Mouse (Mus musculus): ENCODE measurements at regions not wholly inside any gene's neighbourhood (a gene's known extent, or its start where the extent isn't known, plus 50 kb on each side); places are given as distances from the start of the nearest gene placed in this dataset.

DNA sequence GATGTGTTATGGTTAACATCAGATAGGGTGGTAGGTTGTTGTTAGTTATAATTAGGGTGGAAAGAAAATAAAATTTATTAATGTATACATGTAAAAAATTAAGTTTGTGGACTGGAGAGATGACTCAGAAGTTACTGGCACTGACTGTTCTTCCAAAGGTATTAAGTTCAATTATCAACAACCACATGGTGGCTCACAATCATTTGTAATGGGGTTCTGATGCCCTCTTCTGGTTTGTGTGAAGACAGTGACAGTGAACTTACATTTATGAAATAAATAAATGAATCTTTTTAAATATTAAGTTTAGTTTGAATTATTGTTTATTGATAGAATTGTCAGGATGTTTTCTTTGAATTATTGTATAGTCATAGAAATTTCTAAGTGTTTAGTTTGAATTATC, 140.4 kb upstream of the 9530002B09Rik start:
- DNase-seq (ENCODE audit: low read depth), result peak; percentile 32
